Mouse (Mus musculus): ENCODE data around the gene Eif1.

DNA sequence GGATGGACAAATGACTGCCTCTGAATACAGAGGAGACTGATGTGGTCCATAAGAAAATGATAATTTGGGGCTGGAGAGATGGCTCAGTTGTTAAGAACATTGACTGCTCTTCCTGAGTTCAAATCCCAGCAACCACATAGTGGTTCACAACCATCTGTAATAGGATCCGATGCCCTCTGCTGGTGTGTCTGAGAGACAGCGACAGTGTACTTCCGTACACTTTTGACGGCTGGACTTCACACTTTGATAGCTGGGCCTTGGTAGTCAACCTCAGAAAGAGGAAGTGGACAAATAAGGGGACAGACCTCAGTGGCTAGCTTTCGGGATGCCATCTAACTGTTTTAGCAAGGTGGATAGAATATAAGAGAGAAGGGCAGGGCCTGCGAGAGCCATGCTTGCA, 40.5 kb downstream of the Eif1 start:
- TF ChIP-seq CTCF (IDR thresholded peaks at IDR 0.05; ENCODE audit: borderline replicate concordance, extremely low read depth, insufficient read depth, insufficient read length) (no peak), POLR2A (IDR thresholded peaks at IDR 0.05; ENCODE audit: borderline replicate concordance, extremely low read depth, insufficient read depth, insufficient read length, poor library complexity, severe bottlenecking) (no peak)

Data from brain, embryonic 14.5 days (tissue).